Mouse (Mus musculus): ENCODE data around the gene Ada. TPM values are rescaled to one million over a fixed set of nuclear protein-coding genes. Genes with fewer than 3 reads are reported as not detected.

The Ada gene
- polyA plus RNA-seq, 1 experiment from 2014 or later = 3.4 TPM

DNA sequence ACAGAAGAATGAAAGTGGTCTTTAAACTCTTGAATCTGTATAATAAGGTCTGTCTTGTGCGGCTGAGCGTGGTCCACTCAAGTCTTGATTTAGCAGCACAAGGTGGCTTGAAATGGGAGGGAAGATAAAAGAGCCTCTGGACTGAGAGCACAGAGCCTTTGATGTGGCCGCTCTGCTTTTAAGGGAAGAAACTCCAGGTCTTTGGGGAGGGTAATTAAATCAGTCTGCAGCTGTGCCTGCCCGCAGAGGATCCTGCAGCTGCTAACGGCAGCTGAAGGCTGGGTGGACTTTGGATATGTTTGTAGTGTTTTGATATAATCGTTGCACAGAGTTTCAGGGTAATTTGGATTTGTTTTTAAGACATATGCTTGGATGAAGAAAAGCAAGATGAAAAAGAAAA, 33.2 kb downstream of the Ada start:
- Histone ChIP-seq H3K79me2 (ENCODE audit: inconsistent target) (peaks cover 7% of the 10 kb centered on the region; the same call in 1 of the 2 replicates), H3K36me3 (ENCODE audit: inconsistent target) (peaks cover 7% of the 10 kb centered on the region; the same call in 1 of the 2 replicates), H3K4me3 (ENCODE audit: inconsistent target) (no peak overlapping the region), H3K27ac (peak overlapping the region; percentile 45)
- 51% methylated on average over 6 of the region's 6 CpGs for WGBS (ENCODE audit: missing documents)

DNA sequence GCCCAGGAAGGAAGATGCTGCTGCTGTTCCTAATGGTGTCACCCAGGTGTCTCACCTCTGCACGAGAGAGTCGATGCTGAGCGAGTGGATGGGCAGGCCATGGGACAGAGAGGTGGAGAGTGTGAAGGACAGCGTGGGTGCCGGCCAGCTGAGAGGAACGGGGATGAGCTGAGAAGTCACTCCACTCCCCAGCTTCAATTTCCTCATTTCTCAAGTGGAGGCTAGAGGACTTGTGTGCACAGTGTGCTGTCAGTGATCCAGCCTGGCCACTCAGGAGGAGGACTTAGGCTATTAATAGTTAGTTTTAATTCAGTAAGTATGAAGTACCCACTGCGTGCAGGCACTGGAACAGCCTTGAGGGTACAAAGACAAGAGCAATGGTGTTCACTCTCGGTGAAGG, 33.6 kb downstream of the Ada start:
- Histone ChIP-seq H3K36me3 (ENCODE audit: inconsistent target) (peaks cover 3% of the 10 kb centered on the region; the same call in 1 of the 2 replicates), H3K79me2 (ENCODE audit: inconsistent target) (peaks cover 7% of the 10 kb centered on the region; the same call in 1 of the 2 replicates), H3K4me3 (ENCODE audit: inconsistent target) (no peak overlapping the region), H3K27ac (peak overlapping the region; percentile 45)
- WGBS (ENCODE audit: missing documents) = 23% methylated on average over 8 of the region's 8 CpGs

DNA sequence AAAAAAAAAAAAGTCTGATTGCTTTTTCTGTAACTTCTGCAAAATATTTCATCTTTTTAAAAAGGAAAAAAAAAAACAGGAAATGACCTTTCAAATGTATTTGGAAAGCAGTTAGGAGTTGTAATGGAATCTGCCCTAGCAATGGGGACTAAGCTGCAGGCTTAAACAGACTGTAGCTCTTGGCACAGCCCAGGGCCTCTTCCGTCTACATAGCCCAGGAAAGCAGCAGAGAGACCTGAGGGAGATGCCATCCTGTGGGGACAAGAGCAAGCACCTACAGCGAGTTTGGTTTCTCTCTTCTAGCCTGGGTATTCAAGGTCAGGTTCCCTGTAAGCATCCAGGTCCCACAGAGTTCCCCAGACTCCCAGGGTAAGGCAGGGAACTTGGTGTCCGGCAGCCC, 36.7 kb downstream of the Ada start:
- H3K36me3 ChIP-seq (ENCODE audit: inconsistent target) = no peaks in the 10 kb centered on the region
- WGBS (ENCODE audit: missing documents) = 25% methylated on average over 3 of the region's 3 CpGs
- no peak overlapping the region for H3K4me3 ChIP-seq (ENCODE audit: inconsistent target)
- peaks cover 7% of the 10 kb centered on the region; the same call in 1 of the 2 replicates for H3K79me2 ChIP-seq (ENCODE audit: inconsistent target)
- H3K27ac ChIP-seq = peak overlapping the region; percentile 84

DNA sequence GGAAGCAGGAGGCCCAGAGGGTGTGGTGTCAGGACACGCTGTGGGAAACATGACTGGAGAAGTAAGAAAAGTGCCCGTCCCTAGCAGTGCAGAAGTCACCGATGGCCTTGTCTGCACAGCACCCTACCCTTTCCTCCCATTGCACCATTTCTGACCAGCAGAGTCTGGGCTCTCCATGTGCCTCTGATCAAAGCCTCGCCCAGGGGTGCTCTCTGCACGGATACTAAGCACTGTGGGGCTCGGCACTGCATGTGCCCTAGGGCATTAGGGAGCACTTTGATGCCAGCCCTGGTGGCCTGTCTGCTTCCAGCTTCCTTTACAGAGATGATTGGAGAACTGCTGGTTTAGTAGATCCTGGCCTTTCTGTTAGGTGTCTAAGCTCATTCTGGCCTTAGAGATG, 37.2 kb downstream of the Ada start:
- Histone ChIP-seq H3K4me3 (ENCODE audit: inconsistent target) (no peak overlapping the region), H3K79me2 (ENCODE audit: inconsistent target) (peaks cover 7% of the 10 kb centered on the region; the same call in 1 of the 2 replicates), H3K27ac (peak overlapping the region; percentile 84), H3K36me3 (ENCODE audit: inconsistent target) (no peaks in the 10 kb centered on the region)
- WGBS (ENCODE audit: missing documents) = 16% methylated on average over 6 of the region's 6 CpGs

DNA sequence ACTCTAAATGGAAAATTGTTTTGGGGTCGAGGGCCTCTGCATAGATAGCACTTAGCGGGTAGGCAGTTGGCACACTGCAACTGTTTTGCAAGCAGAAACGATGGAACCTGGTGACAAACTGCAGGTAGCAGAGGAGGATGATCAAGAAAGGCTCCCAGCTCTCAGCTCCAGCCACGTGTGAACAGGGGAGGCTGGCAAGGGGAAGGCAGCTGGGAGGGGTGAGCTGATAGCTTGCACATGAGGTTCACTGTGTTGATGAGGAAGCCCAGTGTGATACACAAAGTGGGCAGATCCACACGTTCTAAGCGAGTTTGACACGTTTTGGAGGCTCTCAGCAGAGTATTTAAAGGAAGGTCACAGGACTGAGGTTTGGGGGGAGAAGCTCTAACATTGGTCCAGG, 37.6 kb downstream of the Ada start:
- H3K79me2 ChIP-seq (ENCODE audit: inconsistent target) = peaks cover 4% of the 10 kb centered on the region; the same call in 1 of the 2 replicates
- 40% methylated on average over 7 of the region's 7 CpGs for WGBS (ENCODE audit: missing documents)
- H3K4me3 ChIP-seq (ENCODE audit: inconsistent target) = no peak overlapping the region
- no peaks in the 10 kb centered on the region for H3K36me3 ChIP-seq (ENCODE audit: inconsistent target)
- peak overlapping the region; percentile 84 for H3K27ac ChIP-seq

DNA sequence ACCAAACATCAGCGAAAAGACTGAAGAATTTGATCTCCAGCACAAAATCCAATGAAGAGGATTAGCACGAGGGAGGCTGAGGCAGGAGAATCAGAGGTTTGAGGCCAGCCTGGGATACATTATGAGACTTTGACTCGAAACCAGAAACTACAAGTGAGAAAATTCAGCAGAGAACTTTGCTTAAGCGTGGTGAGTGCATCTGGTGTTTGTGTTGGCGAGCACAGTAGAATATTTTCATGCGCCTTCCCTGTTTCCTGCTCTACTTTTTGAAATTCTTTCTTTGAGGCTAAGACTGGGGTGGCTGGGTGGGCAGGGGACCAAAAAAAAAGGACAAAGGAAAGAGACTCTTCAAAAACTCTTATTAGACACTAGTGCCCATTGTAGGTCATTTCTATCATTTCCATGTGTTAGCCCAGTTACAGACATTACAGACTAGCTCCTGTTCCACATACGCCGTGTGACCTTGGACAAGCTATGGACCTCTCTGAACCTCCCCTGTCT, 38.6 kb downstream of the Ada start:
- no peaks in the 10 kb centered on the region; the same call in 1 of the 2 replicates for H3K79me2 ChIP-seq (ENCODE audit: inconsistent target)
- no peaks in the 10 kb centered on the region for H3K36me3 ChIP-seq (ENCODE audit: inconsistent target)
- H3K27ac ChIP-seq = peak overlapping the region; percentile 84; the same call in 1 of the 2 replicates
- 92% methylated on average over 8 of the region's 8 CpGs for WGBS (ENCODE audit: missing documents)
- H3K4me3 ChIP-seq (ENCODE audit: inconsistent target) = no peak overlapping the region

DNA sequence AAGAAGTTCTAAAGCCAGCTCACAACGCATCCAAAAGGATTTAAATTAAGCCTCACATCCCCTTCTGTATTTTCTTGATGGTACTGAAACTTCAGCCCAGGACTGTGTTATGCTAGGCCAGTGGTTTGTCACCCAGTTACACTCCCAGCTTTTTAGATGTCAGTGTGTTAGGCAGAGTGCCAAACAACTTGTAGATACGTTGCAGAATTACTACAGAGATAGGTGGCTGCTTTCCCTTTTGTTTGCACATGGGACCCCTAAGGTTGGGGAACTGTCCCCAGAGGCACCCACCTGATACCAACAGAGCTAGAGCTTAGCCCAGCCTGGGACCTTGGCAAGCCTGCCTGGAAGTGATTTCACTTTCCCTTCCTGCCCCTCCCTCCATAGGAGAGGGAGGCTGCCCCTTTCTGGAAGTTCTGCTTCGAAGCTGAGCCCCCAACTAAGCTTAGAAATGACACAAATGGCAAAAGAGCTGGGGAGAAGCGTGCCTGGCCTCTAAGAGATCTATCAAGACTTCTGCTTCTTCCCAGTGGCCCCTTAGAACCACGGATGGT, 39.4 kb downstream of the Ada start:
- Histone ChIP-seq H3K4me3 (ENCODE audit: inconsistent target) (no peak overlapping the region), H3K36me3 (ENCODE audit: inconsistent target) (no peaks in the 10 kb centered on the region), H3K79me2 (ENCODE audit: inconsistent target) (no peaks in the 10 kb centered on the region; the same call in 1 of the 2 replicates), H3K27ac (peak overlapping the region; percentile 16; the same call in 1 of the 2 replicates)
- WGBS (ENCODE audit: missing documents) = 18% methylated on average over 5 of the region's 5 CpGs

DNA sequence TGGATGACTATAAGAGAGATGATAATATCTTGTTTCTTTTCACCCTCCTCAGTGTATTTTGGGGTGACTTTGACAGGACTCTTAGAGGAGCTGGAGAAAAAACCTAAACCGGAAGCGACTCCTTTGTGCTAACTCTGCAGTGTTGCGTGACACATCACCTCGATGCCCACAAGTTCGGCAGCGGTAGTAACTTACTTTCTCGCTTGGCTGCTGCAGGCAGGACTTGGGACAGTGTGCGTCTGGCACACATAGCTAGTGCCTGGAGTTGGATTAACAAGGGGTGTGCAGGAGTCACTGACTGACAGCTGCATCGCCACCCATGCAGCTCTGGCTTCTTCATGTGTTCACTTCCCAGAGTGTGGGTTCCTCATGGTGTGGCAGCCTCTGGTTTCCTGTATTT, 40.0 kb downstream of the Ada start:
- Histone ChIP-seq H3K27ac (no peak overlapping the region), H3K36me3 (ENCODE audit: inconsistent target) (no peaks in the 10 kb centered on the region)
- whole genome bisulfite sequencing (ENCODE audit: missing documents) = 44% methylated on average over 9 of the region's 9 CpGs

DNA sequence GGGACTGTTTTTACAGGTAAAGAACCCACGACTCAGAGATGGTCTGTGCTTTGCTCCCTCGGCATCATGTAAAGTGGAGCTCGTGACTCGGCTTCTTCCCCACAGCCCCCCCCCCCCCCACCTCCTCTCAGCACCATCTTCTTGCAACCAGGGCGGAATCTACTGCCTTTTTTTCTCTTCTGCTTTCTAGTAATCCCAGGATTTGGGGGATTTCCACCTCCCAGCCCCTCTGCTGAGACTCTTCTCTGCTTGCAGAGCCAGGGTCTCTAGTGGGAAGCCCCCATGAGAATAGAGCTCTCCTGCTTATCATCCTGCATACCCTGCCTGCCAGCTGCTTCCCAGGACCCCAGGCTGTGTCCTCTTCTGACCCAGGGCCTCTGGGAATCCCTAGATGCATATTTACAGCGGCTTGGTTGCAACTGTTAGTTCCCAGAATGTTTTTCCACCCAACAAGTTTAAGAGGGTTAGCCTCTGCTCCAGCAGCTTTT, 41.2 kb downstream of the Ada start:
- 77% methylated on average over 5 of the region's 6 CpGs for WGBS (ENCODE audit: missing documents)
- Histone ChIP-seq H3K4me3 (ENCODE audit: inconsistent target) (no peak overlapping the region), H3K27ac (no peak overlapping the region), H3K36me3 (ENCODE audit: inconsistent target) (no peaks in the 10 kb centered on the region), H3K79me2 (ENCODE audit: inconsistent target) (peaks cover 11% of the 10 kb centered on the region; the same call in 1 of the 2 replicates)

More for the DNA sequence above, 40.0 kb downstream of the Ada start:
- Histone ChIP-seq H3K79me2 (ENCODE audit: inconsistent target) (no peaks in the 10 kb centered on the region; the same call in 1 of the 2 replicates), H3K4me3 (ENCODE audit: inconsistent target) (no peak overlapping the region)

DNA sequence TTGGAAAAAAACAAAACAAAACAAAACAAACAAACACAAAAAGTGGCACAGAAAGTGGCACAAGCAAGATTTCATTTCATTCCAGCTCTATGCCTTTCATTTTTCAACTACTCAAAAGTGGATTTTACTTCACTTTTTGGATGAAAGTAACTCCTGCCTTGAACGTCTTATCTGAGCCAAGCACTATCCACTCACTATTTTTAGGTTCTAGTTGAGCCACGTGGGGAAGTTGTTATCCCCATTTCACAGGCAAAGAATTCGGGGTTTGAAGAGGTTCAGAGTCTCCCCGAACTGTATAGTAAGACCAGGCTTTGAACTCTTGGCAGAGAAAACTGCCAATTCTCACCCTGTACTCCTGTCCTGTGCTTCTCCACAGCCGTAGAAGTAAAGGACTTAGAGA, 41.7 kb downstream of the Ada start:
- Histone ChIP-seq H3K36me3 (ENCODE audit: inconsistent target) (no peaks in the 10 kb centered on the region), H3K4me3 (ENCODE audit: inconsistent target) (no peak overlapping the region), H3K79me2 (ENCODE audit: inconsistent target) (peaks cover 12% of the 10 kb centered on the region; the same call in 1 of the 2 replicates), H3K27ac (no peak overlapping the region)
- 30% methylated on average over 5 of the region's 5 CpGs for WGBS (ENCODE audit: missing documents)

DNA sequence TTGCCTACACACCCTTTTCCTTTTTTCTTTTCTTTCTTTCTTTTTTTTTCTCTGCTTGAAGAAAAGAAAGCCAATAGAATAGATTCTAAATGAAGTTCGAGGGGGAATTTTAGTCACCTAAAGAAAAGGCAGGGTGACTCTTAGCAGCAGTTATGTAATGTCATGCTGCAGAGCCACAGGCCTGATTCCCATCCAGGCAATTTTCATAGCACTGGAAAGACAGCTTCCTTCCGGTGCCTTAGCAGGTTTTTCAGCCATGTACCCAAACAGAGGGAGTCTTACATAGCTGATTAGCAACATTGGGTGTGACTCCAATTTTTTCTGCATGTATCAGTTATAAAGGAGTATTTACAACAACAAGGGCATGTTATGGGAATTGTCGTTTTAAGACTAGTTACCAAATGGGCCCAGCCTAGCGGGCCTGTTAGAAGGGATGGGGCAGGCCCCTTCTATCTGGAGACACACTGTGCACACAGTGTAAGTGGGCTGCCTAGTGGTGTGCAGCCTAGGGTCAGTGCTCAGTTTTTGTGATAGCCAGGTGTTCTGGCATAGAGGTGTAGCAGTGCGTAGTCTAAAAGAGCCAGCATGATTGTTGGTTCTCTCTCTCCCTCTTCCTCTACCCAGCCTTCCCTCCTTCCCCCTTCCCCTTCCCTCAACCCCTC, 46.3 kb downstream of the Ada start:
- H3K79me2 ChIP-seq (ENCODE audit: inconsistent target) = peaks cover 49% of the 10 kb centered on the region; the same call in 1 of the 2 replicates
- peak overlapping the region; percentile 61; the same call in 1 of the 2 replicates for H3K27ac ChIP-seq
- H3K4me3 ChIP-seq (ENCODE audit: inconsistent target) = no peak overlapping the region
- H3K36me3 ChIP-seq (ENCODE audit: inconsistent target) = no peaks in the 10 kb centered on the region
- WGBS (ENCODE audit: missing documents) = 66% methylated on average over 5 of the region's 5 CpGs

DNA sequence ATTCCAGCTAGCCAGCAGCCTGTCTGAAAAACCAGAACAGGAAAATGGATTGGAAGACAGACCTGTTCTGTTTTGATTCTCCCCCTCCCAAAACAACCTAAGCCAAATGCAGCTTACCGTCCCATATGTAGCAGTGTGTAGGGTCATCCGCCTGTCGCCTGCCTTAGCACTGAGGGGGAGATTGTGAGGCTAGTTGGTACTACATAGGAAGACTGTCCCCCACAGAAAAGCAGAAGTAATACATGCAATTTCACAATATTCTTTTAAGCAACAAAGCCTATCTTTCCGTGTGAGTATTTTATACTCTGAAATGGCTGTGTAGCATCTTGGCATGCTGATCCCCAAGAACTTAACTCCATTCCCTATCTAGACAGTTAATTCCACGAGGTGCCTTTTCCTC, 47.1 kb downstream of the Ada start:
- Histone ChIP-seq H3K27ac (peak overlapping the region; percentile 61), H3K36me3 (ENCODE audit: inconsistent target) (no peaks in the 10 kb centered on the region), H3K79me2 (ENCODE audit: inconsistent target) (peaks cover 54% of the 10 kb centered on the region; the same call in 1 of the 2 replicates), H3K4me3 (ENCODE audit: inconsistent target) (no peak overlapping the region)
- WGBS (ENCODE audit: missing documents) = 9% methylated on average over 5 of the region's 5 CpGs

DNA sequence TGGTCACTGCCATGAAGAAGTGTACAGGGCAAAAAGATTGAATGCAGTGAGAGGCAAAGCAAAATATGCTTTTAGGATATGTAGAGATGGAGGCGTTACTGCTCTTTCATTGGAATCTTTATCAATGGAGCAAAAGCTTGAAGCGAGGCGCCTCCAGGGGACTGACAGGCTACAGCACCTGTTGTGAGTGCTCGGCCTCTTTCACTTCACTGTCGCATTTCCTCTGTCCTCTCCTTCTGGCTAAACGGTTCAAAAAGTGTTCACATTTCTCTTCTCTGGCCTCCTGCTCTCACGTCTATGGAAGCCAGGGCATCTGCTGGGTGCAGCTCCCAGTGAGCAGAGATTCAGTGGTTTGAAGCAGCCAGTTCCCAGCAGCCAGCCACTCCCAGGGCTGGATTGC, 47.6 kb downstream of the Ada start:
- no peak overlapping the region for H3K4me3 ChIP-seq (ENCODE audit: inconsistent target)
- H3K36me3 ChIP-seq (ENCODE audit: inconsistent target) = no peaks in the 10 kb centered on the region
- H3K27ac ChIP-seq = peak overlapping the region; percentile 61
- WGBS (ENCODE audit: missing documents) = 50% methylated on average over 7 of the region's 7 CpGs
- peaks cover 54% of the 10 kb centered on the region; the same call in 1 of the 2 replicates for H3K79me2 ChIP-seq (ENCODE audit: inconsistent target)

DNA sequence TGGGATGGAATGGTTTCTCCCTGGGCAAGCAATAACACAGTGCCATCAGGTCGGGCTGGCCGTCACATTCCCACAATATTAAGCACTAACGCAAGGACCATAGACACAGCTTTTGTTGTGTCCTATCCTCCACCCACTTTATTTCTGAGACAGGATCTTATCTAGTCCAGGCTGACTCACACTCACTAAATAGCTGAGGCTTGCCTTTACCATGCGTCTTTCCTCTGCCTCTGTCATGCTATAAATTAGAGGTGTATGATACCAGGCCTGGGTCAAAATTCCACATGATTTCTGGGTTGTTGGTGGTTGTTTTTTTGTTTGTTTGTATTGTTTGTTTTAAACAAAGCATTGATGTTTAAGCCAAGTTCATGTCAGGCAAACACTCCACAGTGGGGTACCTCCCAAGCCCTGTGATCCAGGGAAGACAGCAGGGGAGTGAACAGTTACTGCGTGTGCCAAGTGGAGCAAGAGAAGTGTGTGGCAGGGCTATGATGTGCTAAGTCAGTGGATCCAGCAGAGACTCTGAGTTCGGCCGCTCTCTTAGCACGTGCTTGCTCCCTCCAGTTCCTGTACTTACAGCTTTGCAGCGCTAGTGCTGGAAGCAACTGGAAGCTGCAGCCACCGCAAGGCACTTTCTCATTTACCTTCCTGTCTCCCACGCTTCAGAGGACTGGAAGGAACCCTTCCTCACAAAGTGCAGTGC, 50.8 kb downstream of the Ada start:
- WGBS (ENCODE audit: missing documents) = 48% methylated on average over 11 of the region's 11 CpGs

More for the DNA sequence above, 50.8 kb downstream of the Ada start:
- no peaks in the 10 kb centered on the region for H3K36me3 ChIP-seq (ENCODE audit: inconsistent target)
- peaks cover 73% of the 10 kb centered on the region; the same call in 1 of the 2 replicates for H3K79me2 ChIP-seq (ENCODE audit: inconsistent target)
- H3K27ac ChIP-seq = peak overlapping the region; percentile 66
- no peak overlapping the region for H3K4me3 ChIP-seq (ENCODE audit: inconsistent target)
